Mouse (Mus musculus): ENCODE data around the gene Patl2.
A peak's percentile ranks its signal among the peaks of the same experiment; 100 is the strongest.

The Patl2 gene

GRCm38 (mm10) chr2:122155292-122155691 lies 30.7 kb downstream of the Patl2 start:
- Histone ChIP-seq H3K9me3 (ENCODE audit: low read length) (peaks cover 6% of the 10 kb centered on the region), H3K4me1 (replicated peaks; ENCODE audit: low read depth, low read length) (peaks cover 12% of the 10 kb centered on the region), H3K27me3 (ENCODE audit: insufficient read depth, low read length) (peaks cover 23% of the 10 kb centered on the region), H3K4me3 (replicated peaks; ENCODE audit: low read length) (no peak overlapping the region), H3K36me3 (ENCODE audit: insufficient read depth, low read length) (no peaks in the 10 kb centered on the region)
- TF ChIP-seq CTCF (conservative IDR thresholded peaks at IDR 0.05; ENCODE audit: low read length) = no peak
- TF ChIP-seq NANOG (IDR thresholded peaks at IDR 0.05; ENCODE audit: borderline replicate concordance, low read length) = no peak
- no peak for TF ChIP-seq POU5F1 (IDR thresholded peaks at IDR 0.05; ENCODE audit: borderline replicate concordance, low read length)

GRCm38 (mm10) chr2:122154479-122154878 lies 31.5 kb downstream of the Patl2 start:
- TF ChIP-seq CTCF (conservative IDR thresholded peaks at IDR 0.05; ENCODE audit: low read length) (no peak), NANOG (IDR thresholded peaks at IDR 0.05; ENCODE audit: borderline replicate concordance, low read length) (no peak), POU5F1 (IDR thresholded peaks at IDR 0.05; ENCODE audit: borderline replicate concordance, low read length) (no peak)
- Histone ChIP-seq H3K27me3 (ENCODE audit: insufficient read depth, low read length) (peaks cover 29% of the 10 kb centered on the region), H3K36me3 (ENCODE audit: insufficient read depth, low read length) (no peaks in the 10 kb centered on the region), H3K9me3 (ENCODE audit: low read length) (peaks cover 13% of the 10 kb centered on the region), H3K4me1 (replicated peaks; ENCODE audit: low read depth, low read length) (peaks cover 12% of the 10 kb centered on the region), H3K4me3 (replicated peaks; ENCODE audit: low read length) (no peak overlapping the region)

GRCm38 (mm10) chr2:122153681-122154365 lies 32.2 kb downstream of the Patl2 start:
- no peaks in the 10 kb centered on the region for H3K36me3 ChIP-seq (ENCODE audit: insufficient read depth, low read length)
- TF ChIP-seq POU5F1 (IDR thresholded peaks at IDR 0.05; ENCODE audit: borderline replicate concordance, low read length) = no peak
- TF ChIP-seq CTCF (conservative IDR thresholded peaks at IDR 0.05; ENCODE audit: low read length) = no peak
- TF ChIP-seq NANOG (IDR thresholded peaks at IDR 0.05; ENCODE audit: borderline replicate concordance, low read length) = no peak
- no peak overlapping the region for H3K4me3 ChIP-seq (replicated peaks; ENCODE audit: low read length)
- peaks cover 10% of the 10 kb centered on the region for H3K4me1 ChIP-seq (replicated peaks; ENCODE audit: low read depth, low read length)
- H3K9me3 ChIP-seq (ENCODE audit: low read length) = peaks cover 13% of the 10 kb centered on the region
- peaks cover 35% of the 10 kb centered on the region for H3K27me3 ChIP-seq (ENCODE audit: insufficient read depth, low read length)

- Histone ChIP-seq H3K9me3 (ENCODE audit: low read length) (peaks cover 13% of the 10 kb centered on the region), H3K27me3 (ENCODE audit: insufficient read depth, low read length) (peaks cover 45% of the 10 kb centered on the region), H3K36me3 (ENCODE audit: insufficient read depth, low read length) (no peaks in the 10 kb centered on the region), H3K4me1 (replicated peaks; ENCODE audit: low read depth, low read length) (peaks cover 9% of the 10 kb centered on the region), H3K4me3 (replicated peaks; ENCODE audit: low read length) (no peak overlapping the region)
- no peak for TF ChIP-seq POU5F1 (IDR thresholded peaks at IDR 0.05; ENCODE audit: borderline replicate concordance, low read length)
Measured at GRCm38 (mm10) chr2:122152850-122153249, 33.1 kb downstream of the Patl2 start.

- no peak for TF ChIP-seq CTCF (conservative IDR thresholded peaks at IDR 0.05; ENCODE audit: low read length)
- TF ChIP-seq NANOG (IDR thresholded peaks at IDR 0.05; ENCODE audit: borderline replicate concordance, low read length) = no peak
- no peak for TF ChIP-seq POU5F1 (IDR thresholded peaks at IDR 0.05; ENCODE audit: borderline replicate concordance, low read length)
- Histone ChIP-seq H3K9me3 (ENCODE audit: low read length) (peaks cover 13% of the 10 kb centered on the region), H3K27me3 (ENCODE audit: insufficient read depth, low read length) (peaks cover 59% of the 10 kb centered on the region), H3K36me3 (ENCODE audit: insufficient read depth, low read length) (no peaks in the 10 kb centered on the region), H3K4me3 (replicated peaks; ENCODE audit: low read length) (no peak overlapping the region), H3K4me1 (replicated peaks; ENCODE audit: low read depth, low read length) (peaks cover 11% of the 10 kb centered on the region)
Measured at GRCm38 (mm10) chr2:122151221-122151620, 34.8 kb downstream of the Patl2 start.

- Histone ChIP-seq H3K4me3 (replicated peaks; ENCODE audit: low read length) (no peak overlapping the region), H3K9me3 (ENCODE audit: low read length) (peaks cover 13% of the 10 kb centered on the region), H3K4me1 (replicated peaks; ENCODE audit: low read depth, low read length) (peaks cover 11% of the 10 kb centered on the region), H3K27me3 (ENCODE audit: insufficient read depth, low read length) (peaks cover 56% of the 10 kb centered on the region), H3K36me3 (ENCODE audit: insufficient read depth, low read length) (no peaks in the 10 kb centered on the region)
- TF ChIP-seq NANOG (IDR thresholded peaks at IDR 0.05; ENCODE audit: borderline replicate concordance, low read length) (no peak), CTCF (conservative IDR thresholded peaks at IDR 0.05; ENCODE audit: low read length) (no peak), POU5F1 (IDR thresholded peaks at IDR 0.05; ENCODE audit: borderline replicate concordance, low read length) (no peak)
Measured at GRCm38 (mm10) chr2:122149716-122150115, 36.3 kb downstream of the Patl2 start.

GRCm38 (mm10) chr2:122149316-122149715 lies 36.7 kb downstream of the Patl2 start:
- peaks cover 11% of the 10 kb centered on the region for H3K4me1 ChIP-seq (replicated peaks; ENCODE audit: low read depth, low read length)
- H3K9me3 ChIP-seq (ENCODE audit: low read length) = peaks cover 13% of the 10 kb centered on the region
- H3K27me3 ChIP-seq (ENCODE audit: insufficient read depth, low read length) = peaks cover 58% of the 10 kb centered on the region
- H3K36me3 ChIP-seq (ENCODE audit: insufficient read depth, low read length) = no peaks in the 10 kb centered on the region
- no peak overlapping the region for H3K4me3 ChIP-seq (replicated peaks; ENCODE audit: low read length)
- TF ChIP-seq CTCF (conservative IDR thresholded peaks at IDR 0.05; ENCODE audit: low read length) (no peak), POU5F1 (IDR thresholded peaks at IDR 0.05; ENCODE audit: borderline replicate concordance, low read length) (no peak), NANOG (IDR thresholded peaks at IDR 0.05; ENCODE audit: borderline replicate concordance, low read length) (no peak)

- H3K9me3 ChIP-seq (ENCODE audit: low read length) = peaks cover 13% of the 10 kb centered on the region
Measured at GRCm38 (mm10) chr2:122148242-122148917, 37.6 kb downstream of the Patl2 start.

More at GRCm38 (mm10) chr2:122148242-122148917, 37.6 kb downstream of the Patl2 start:
- peaks cover 66% of the 10 kb centered on the region for H3K27me3 ChIP-seq (ENCODE audit: insufficient read depth, low read length)
- H3K4me1 ChIP-seq (replicated peaks; ENCODE audit: low read depth, low read length) = peaks cover 11% of the 10 kb centered on the region
- no peaks in the 10 kb centered on the region for H3K36me3 ChIP-seq (ENCODE audit: insufficient read depth, low read length)
- H3K4me3 ChIP-seq (replicated peaks; ENCODE audit: low read length) = peak overlapping the region; percentile 79
- no peak for TF ChIP-seq NANOG (IDR thresholded peaks at IDR 0.05; ENCODE audit: borderline replicate concordance, low read length)
- TF ChIP-seq CTCF (conservative IDR thresholded peaks at IDR 0.05; ENCODE audit: low read length) = no peak
- no peak for TF ChIP-seq POU5F1 (IDR thresholded peaks at IDR 0.05; ENCODE audit: borderline replicate concordance, low read length)
